Mouse (Mus musculus): ENCODE results near the gene Iqsec1. TPM values are rescaled to one million over a fixed set of nuclear protein-coding genes. Genes with fewer than 3 reads are reported as not detected.

Gene Iqsec1
- polyA plus RNA-seq, 1 experiment from 2014 or later, result 15.0 TPM

GRCm38 (mm10) chr6:90913771-90914170 is 74.7 kb downstream of the Iqsec1 start:
- H3K9ac ChIP-seq, result no peak overlapping the region
- no peak overlapping the region for H3K27ac ChIP-seq
- H3K36me3 ChIP-seq (replicated peaks), result no peaks in the 10 kb centered on the region
- H3K27me3 ChIP-seq, result no peaks in the 10 kb centered on the region
- no peak overlapping the region for H3K4me2 ChIP-seq
- no peak overlapping the region for H3K4me3 ChIP-seq (replicated peaks)
- 89% methylated on average over 5 of the region's 5 CpGs for WGBS
- ATAC-seq (ENCODE audit: low FRiP score), result no peak
- no peaks in the 10 kb centered on the region for H3K9me3 ChIP-seq
- no peaks in the 10 kb centered on the region for H3K4me1 ChIP-seq

GRCm38 (mm10) chr6:90912768-90913167 is 75.7 kb downstream of the Iqsec1 start:
- H3K27me3 ChIP-seq, result no peaks in the 10 kb centered on the region
- no peak overlapping the region for H3K4me3 ChIP-seq (replicated peaks)
- 84% methylated on average over 6 of the region's 6 CpGs for WGBS
- no peak overlapping the region for H3K27ac ChIP-seq
- no peak overlapping the region for H3K9ac ChIP-seq
- H3K4me1 ChIP-seq, result no peaks in the 10 kb centered on the region
- H3K4me2 ChIP-seq, result no peak overlapping the region
- ATAC-seq (ENCODE audit: low FRiP score), result no peak
- no peaks in the 10 kb centered on the region for H3K9me3 ChIP-seq
- H3K36me3 ChIP-seq (replicated peaks), result no peaks in the 10 kb centered on the region

- H3K9ac ChIP-seq, result no peak overlapping the region
- H3K4me1 ChIP-seq, result peaks cover 10% of the 10 kb centered on the region; the same call in 1 of the 2 replicates
- H3K9me3 ChIP-seq, result no peaks in the 10 kb centered on the region
- H3K27ac ChIP-seq, result no peak overlapping the region
- H3K27me3 ChIP-seq, result 0 out of 2 replicates have a peak, but pooled peaks cover 3% of the 10 kb centered on the region
- no peaks in the 10 kb centered on the region for H3K36me3 ChIP-seq (replicated peaks)
- 87% methylated on average over 2 of the region's 2 CpGs for WGBS
- H3K4me3 ChIP-seq (replicated peaks), result no peak overlapping the region
- ATAC-seq (ENCODE audit: low FRiP score), result no peak
- no peak overlapping the region for H3K4me2 ChIP-seq
These were observed 84.3 kb downstream of the Iqsec1 start for GRCm38 (mm10) chr6:90904143-90904542.

GRCm38 (mm10) chr6:90900302-90900701 is 88.2 kb downstream of the Iqsec1 start:
- Histone ChIP-seq H3K4me2 (no peak overlapping the region), H3K9ac (no peak overlapping the region), H3K36me3 (replicated peaks) (no peaks in the 10 kb centered on the region), H3K27me3 (0 out of 2 replicates have a peak, but pooled peaks cover 3% of the 10 kb centered on the region), H3K9me3 (no peaks in the 10 kb centered on the region), H3K4me3 (replicated peaks) (no peak overlapping the region), H3K27ac (no peak overlapping the region), H3K4me1 (peaks cover 10% of the 10 kb centered on the region; the same call in 1 of the 2 replicates)
- ATAC-seq (ENCODE audit: low FRiP score), result no peak
- 63% methylated on average over 6 of the region's 6 CpGs for WGBS

- Histone ChIP-seq H3K27me3 (no peaks in the 10 kb centered on the region), H3K4me3 (replicated peaks) (no peak overlapping the region), H3K4me2 (no peak overlapping the region), H3K27ac (no peak overlapping the region), H3K9me3 (no peaks in the 10 kb centered on the region), H3K4me1 (peaks cover 10% of the 10 kb centered on the region; the same call in 1 of the 2 replicates), H3K36me3 (replicated peaks) (no peaks in the 10 kb centered on the region), H3K9ac (no peak overlapping the region)
- WGBS, result 100% methylated on average over 1 of the region's 1 CpGs
- no peak for ATAC-seq (ENCODE audit: low FRiP score)
These were observed 89.2 kb downstream of the Iqsec1 start for GRCm38 (mm10) chr6:90899266-90899665.

DNA sequence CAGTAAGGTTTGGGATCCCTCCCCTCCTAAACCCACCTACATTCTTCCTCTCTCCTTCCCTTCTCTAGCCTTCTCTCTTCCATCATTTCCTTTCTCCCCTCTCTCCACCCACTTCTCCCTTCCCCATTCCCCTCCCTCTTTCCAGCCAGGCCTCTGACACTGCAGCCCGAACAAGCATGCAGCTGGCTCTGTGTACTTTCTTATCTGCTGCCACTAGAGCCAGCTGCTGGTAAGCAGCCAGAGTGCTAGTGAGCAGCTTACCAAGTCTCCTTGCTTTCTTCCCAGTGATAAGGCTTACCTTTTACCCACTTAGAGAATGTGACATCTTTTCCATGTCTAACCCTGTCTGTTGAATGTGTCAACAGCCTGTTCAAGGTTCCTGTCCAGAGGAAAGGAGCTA is 90.4 kb downstream of the Iqsec1 start:
- H3K9me3 ChIP-seq, result no peaks in the 10 kb centered on the region
- H3K4me3 ChIP-seq (replicated peaks), result no peak overlapping the region
- H3K27ac ChIP-seq, result no peak overlapping the region
- ATAC-seq (ENCODE audit: low FRiP score), result no peak
- no peaks in the 10 kb centered on the region for H3K27me3 ChIP-seq
- H3K4me2 ChIP-seq, result no peak overlapping the region
- no peaks in the 10 kb centered on the region for H3K36me3 ChIP-seq (replicated peaks)
- peaks cover 10% of the 10 kb centered on the region; the same call in 1 of the 2 replicates for H3K4me1 ChIP-seq
- H3K9ac ChIP-seq, result no peak overlapping the region
- WGBS, result 50% methylated on average over 1 of the region's 1 CpGs

DNA sequence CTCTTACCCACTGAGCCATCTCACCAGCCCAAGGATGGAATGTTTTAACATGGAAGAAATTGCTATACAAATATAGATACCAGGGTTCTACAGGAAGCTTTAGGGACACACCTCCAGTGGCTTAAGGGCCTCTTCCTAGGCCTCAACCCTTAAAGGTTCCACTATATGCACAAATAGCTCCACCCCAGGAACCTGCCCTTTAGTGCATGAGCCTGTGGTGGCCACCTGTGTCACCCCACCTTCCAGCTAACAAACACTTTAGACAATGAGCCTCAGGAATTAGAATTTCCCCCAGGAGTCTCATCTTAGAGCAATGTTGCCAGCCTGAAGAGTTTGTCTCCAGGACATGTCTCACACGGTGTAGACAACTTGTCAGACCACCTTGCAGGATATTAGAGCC is 96.1 kb downstream of the Iqsec1 start:
- H3K9me3 ChIP-seq, result no peaks in the 10 kb centered on the region

GRCm38 (mm10) chr6:90889356-90890285 is 98.9 kb downstream of the Iqsec1 start:
- no peak for ATAC-seq (ENCODE audit: low FRiP score)
- WGBS, result 89% methylated on average over 7 of the region's 7 CpGs

More for the DNA sequence above, 96.1 kb downstream of the Iqsec1 start:
- no peak overlapping the region for H3K4me3 ChIP-seq (replicated peaks)
- H3K27ac ChIP-seq, result no peak overlapping the region
- H3K4me1 ChIP-seq, result no peaks in the 10 kb centered on the region
- ATAC-seq (ENCODE audit: low FRiP score), result no peak
- no peak overlapping the region for H3K4me2 ChIP-seq
- H3K36me3 ChIP-seq (replicated peaks), result no peaks in the 10 kb centered on the region
- WGBS, result 89% methylated on average over 1 of the region's 1 CpGs
- no peak overlapping the region for H3K9ac ChIP-seq
- H3K27me3 ChIP-seq, result no peaks in the 10 kb centered on the region

GRCm38 (mm10) chr6:90887024-90887775 is 101.3 kb downstream of the Iqsec1 start:
- Histone ChIP-seq H3K36me3 (replicated peaks) (no peaks in the 10 kb centered on the region), H3K9me3 (no peaks in the 10 kb centered on the region), H3K27ac (no peak overlapping the region), H3K27me3 (no peaks in the 10 kb centered on the region), H3K4me2 (no peak overlapping the region), H3K9ac (no peak overlapping the region), H3K4me3 (replicated peaks) (no peak overlapping the region), H3K4me1 (peaks cover 12% of the 10 kb centered on the region)
- WGBS, result 69% methylated on average over 5 of the region's 5 CpGs
- no peak for ATAC-seq (ENCODE audit: low FRiP score)

More at GRCm38 (mm10) chr6:90889356-90890285, 98.9 kb downstream of the Iqsec1 start:
- Histone ChIP-seq H3K4me1 (peaks cover 2% of the 10 kb centered on the region; the same call in 1 of the 2 replicates), H3K27ac (no peak overlapping the region), H3K4me3 (replicated peaks) (no peak overlapping the region), H3K36me3 (replicated peaks) (no peaks in the 10 kb centered on the region), H3K4me2 (no peak overlapping the region), H3K9ac (no peak overlapping the region), H3K27me3 (no peaks in the 10 kb centered on the region), H3K9me3 (no peaks in the 10 kb centered on the region)

GRCm38 (mm10) chr6:90885626-90886025 is 102.9 kb downstream of the Iqsec1 start:
- WGBS, result 96% methylated on average over 1 of the region's 1 CpGs
- Histone ChIP-seq H3K36me3 (replicated peaks) (no peaks in the 10 kb centered on the region), H3K4me2 (no peak overlapping the region), H3K9ac (no peak overlapping the region), H3K27ac (no peak overlapping the region), H3K4me1 (peaks cover 12% of the 10 kb centered on the region), H3K9me3 (no peaks in the 10 kb centered on the region), H3K27me3 (no peaks in the 10 kb centered on the region), H3K4me3 (replicated peaks) (no peak overlapping the region)
- no peak for ATAC-seq (ENCODE audit: low FRiP score)

- H3K9ac ChIP-seq, result no peak overlapping the region
- 45% methylated on average over 1 of the region's 1 CpGs for WGBS
- no peaks in the 10 kb centered on the region for H3K27me3 ChIP-seq
- ATAC-seq (ENCODE audit: low FRiP score), result no peak
- no peak overlapping the region for H3K27ac ChIP-seq
- H3K4me3 ChIP-seq (replicated peaks), result no peak overlapping the region
- no peak overlapping the region for H3K4me2 ChIP-seq
- H3K36me3 ChIP-seq (replicated peaks), result no peaks in the 10 kb centered on the region
- H3K9me3 ChIP-seq, result no peaks in the 10 kb centered on the region
- peaks cover 12% of the 10 kb centered on the region for H3K4me1 ChIP-seq
These were observed 103.9 kb downstream of the Iqsec1 start for GRCm38 (mm10) chr6:90884631-90885030.

- Histone ChIP-seq H3K27ac (no peak overlapping the region), H3K4me3 (replicated peaks) (no peak overlapping the region), H3K36me3 (replicated peaks) (no peaks in the 10 kb centered on the region), H3K27me3 (no peaks in the 10 kb centered on the region), H3K9me3 (no peaks in the 10 kb centered on the region), H3K4me1 (peaks cover 12% of the 10 kb centered on the region), H3K4me2 (no peak overlapping the region), H3K9ac (no peak overlapping the region)
- WGBS, result 85% methylated on average over 2 of the region's 2 CpGs
- ATAC-seq (ENCODE audit: low FRiP score), result no peak
These were observed 107.5 kb downstream of the Iqsec1 start for GRCm38 (mm10) chr6:90880975-90881374.

Data from forebrain, embryonic 12.5 days (tissue).